Mouse (Mus musculus): ENCODE measurements around the gene Btbd16.

Btbd16 gene

GRCm38 (mm10) chr7:130816243-130816642 lies 42.4 kb downstream of the Btbd16 start:
- DNase-seq (ENCODE audit: inconsistent ontology term), result no peak

GRCm38 (mm10) chr7:130818813-130819212 lies 44.9 kb downstream of the Btbd16 start:
- DNase-seq (ENCODE audit: inconsistent ontology term), result peak; percentile 48

- DNase-seq (ENCODE audit: inconsistent ontology term), result peak; percentile 59
Measured at GRCm38 (mm10) chr7:130819624-130820023, 45.8 kb downstream of the Btbd16 start.

- no peak for DNase-seq (ENCODE audit: inconsistent ontology term)
Measured at GRCm38 (mm10) chr7:130823992-130824391, 50.1 kb downstream of the Btbd16 start.

- no peak for DNase-seq (ENCODE audit: inconsistent ontology term)
Measured at GRCm38 (mm10) chr7:130826343-130826742, 52.5 kb downstream of the Btbd16 start.

GRCm38 (mm10) chr7:130827431-130827830 lies 53.6 kb downstream of the Btbd16 start:
- DNase-seq (ENCODE audit: inconsistent ontology term), result peak; percentile 60

GRCm38 (mm10) chr7:130827844-130828403 lies 54.1 kb downstream of the Btbd16 start:
- DNase-seq (ENCODE audit: inconsistent ontology term), result no peak

GRCm38 (mm10) chr7:130828475-130828874 lies 54.6 kb downstream of the Btbd16 start:
- no peak for DNase-seq (ENCODE audit: inconsistent ontology term)

GRCm38 (mm10) chr7:130831586-130831985 lies 57.7 kb downstream of the Btbd16 start:
- DNase-seq (ENCODE audit: inconsistent ontology term), result no peak

- DNase-seq (ENCODE audit: inconsistent ontology term), result peak; percentile 91
Measured at GRCm38 (mm10) chr7:130834299-130834698, 60.4 kb downstream of the Btbd16 start.

GRCm38 (mm10) chr7:130834958-130835861 lies 61.3 kb downstream of the Btbd16 start:
- DNase-seq (ENCODE audit: inconsistent ontology term), result peak; percentile 83

- DNase-seq (ENCODE audit: inconsistent ontology term), result no peak
Measured at GRCm38 (mm10) chr7:130836066-130836465, 62.2 kb downstream of the Btbd16 start.

GRCm38 (mm10) chr7:130837941-130838657 lies 64.2 kb downstream of the Btbd16 start:
- peak; percentile 95 for DNase-seq (ENCODE audit: inconsistent ontology term)

- peak; percentile 70 for DNase-seq (ENCODE audit: inconsistent ontology term)
Measured at GRCm38 (mm10) chr7:130838658-130839025, 64.8 kb downstream of the Btbd16 start.

- no peak for DNase-seq (ENCODE audit: inconsistent ontology term)
Measured at GRCm38 (mm10) chr7:130839380-130840100, 65.7 kb downstream of the Btbd16 start.

GRCm38 (mm10) chr7:130847164-130847718 lies 73.4 kb downstream of the Btbd16 start:
- DNase-seq (ENCODE audit: inconsistent ontology term), result no peak

- no peak for DNase-seq (ENCODE audit: inconsistent ontology term)
Measured at GRCm38 (mm10) chr7:130854684-130855292, 80.9 kb downstream of the Btbd16 start.

- DNase-seq (ENCODE audit: inconsistent ontology term), result peak; percentile 95
Measured at GRCm38 (mm10) chr7:130855681-130856080, 81.8 kb downstream of the Btbd16 start.

- DNase-seq (ENCODE audit: inconsistent ontology term), result no peak
Measured at GRCm38 (mm10) chr7:130857973-130858372, 84.1 kb downstream of the Btbd16 start.

- no peak for DNase-seq (ENCODE audit: inconsistent ontology term)
Measured at GRCm38 (mm10) chr7:130859926-130860325, 86.1 kb downstream of the Btbd16 start.

- peak; percentile 90 for DNase-seq (ENCODE audit: inconsistent ontology term)
Measured at GRCm38 (mm10) chr7:130860721-130861142, 86.9 kb downstream of the Btbd16 start.
